Mouse (Mus musculus): ENCODE data around the gene Plxdc1.

GRCm38 (mm10) chr11:97968385-97968784 lies 17.9 kb downstream of the Plxdc1 start:
- TF ChIP-seq CTCF (IDR thresholded peaks at IDR 0.05; ENCODE audit: low read depth, low read length) (no peak), POLR2A (IDR thresholded peaks at IDR 0.05; ENCODE audit: extremely low read depth, insufficient read depth, low read length) (no peak)

All from liver, adult 2 months (tissue).